Mouse (Mus musculus): ENCODE results near the gene Sipa1l3. TPM values are rescaled to one million over a fixed set of nuclear protein-coding genes. Genes with fewer than 3 reads are reported as not detected.

The Sipa1l3 gene
- polyA plus RNA-seq, 1 experiment: 71.5 TPM

DNA sequence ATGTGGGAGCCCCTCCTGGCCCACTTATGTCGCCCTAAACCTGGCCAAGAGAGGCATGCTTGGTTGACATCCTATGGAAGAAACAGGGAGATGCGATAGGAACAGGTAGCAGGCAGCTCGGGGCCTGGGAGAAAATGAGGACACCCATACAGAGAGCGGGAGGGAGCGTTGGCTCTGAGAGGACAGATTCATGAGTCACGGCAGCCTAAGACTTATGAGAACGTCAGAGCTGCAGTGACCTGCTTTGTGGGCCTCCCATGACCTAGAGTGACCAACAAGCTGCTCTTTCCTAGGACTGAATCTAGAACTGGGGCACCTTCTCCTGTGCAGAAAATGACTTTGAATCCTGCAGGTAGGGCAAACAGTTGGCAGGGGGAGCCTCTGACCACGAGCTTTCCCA lies 92.4 kb downstream of the Sipa1l3 start:
- H3K27ac ChIP-seq (ENCODE audit: control insufficient read depth, insufficient read depth, low read depth, low read length): no peak overlapping the region
- TF ChIP-seq CTCF (IDR thresholded peaks at IDR 0.05; ENCODE audit: control insufficient read depth, insufficient read depth, insufficient replicate concordance, low read depth, low read length): no peak
- TF ChIP-seq POLR2A (IDR thresholded peaks at IDR 0.05; ENCODE audit: control insufficient read depth, low read depth, low read length): no peak
- H3K4me3 ChIP-seq (ENCODE audit: control insufficient read depth, low read depth, low read length): no peak overlapping the region
- H3K4me1 ChIP-seq (ENCODE audit: control insufficient read depth, insufficient read depth, low read length): no peaks in the 10 kb centered on the region; the same call in 1 of the 2 replicates
- no peaks in the 10 kb centered on the region for H3K27me3 ChIP-seq (ENCODE audit: control insufficient read depth, insufficient read depth, low read length)
- H3K36me3 ChIP-seq (ENCODE audit: control insufficient read depth, insufficient read depth, low read length): no peaks in the 10 kb centered on the region

DNA sequence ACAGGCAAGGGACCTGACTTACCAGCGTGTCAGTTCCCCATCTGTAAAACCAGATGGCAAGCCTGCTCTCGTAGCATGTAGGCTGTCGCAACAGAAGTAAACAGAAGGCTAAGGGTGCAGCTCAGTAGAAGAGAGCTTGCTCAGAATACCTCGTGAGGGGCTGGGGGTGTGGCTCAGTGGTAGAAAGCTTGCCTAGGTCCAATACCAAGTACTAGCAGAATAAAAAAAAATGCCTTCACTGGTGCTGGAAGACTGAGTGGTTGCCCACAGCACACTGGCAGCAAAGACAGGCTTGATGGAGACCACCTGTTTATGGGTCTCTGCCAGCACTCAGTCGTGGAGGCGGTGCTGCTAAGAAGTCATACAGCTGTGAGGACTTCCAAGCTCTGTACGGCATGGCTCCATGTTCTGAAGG lies 93.0 kb downstream of the Sipa1l3 start:
- Histone ChIP-seq H3K4me3 (ENCODE audit: control insufficient read depth, low read depth, low read length) (no peak overlapping the region), H3K27ac (ENCODE audit: control insufficient read depth, insufficient read depth, low read depth, low read length) (no peak overlapping the region), H3K4me1 (ENCODE audit: control insufficient read depth, insufficient read depth, low read length) (no peaks in the 10 kb centered on the region; the same call in 1 of the 2 replicates), H3K27me3 (ENCODE audit: control insufficient read depth, insufficient read depth, low read length) (no peaks in the 10 kb centered on the region), H3K36me3 (ENCODE audit: control insufficient read depth, insufficient read depth, low read length) (no peaks in the 10 kb centered on the region)
- TF ChIP-seq POLR2A (IDR thresholded peaks at IDR 0.05; ENCODE audit: control insufficient read depth, low read depth, low read length) (no peak), CTCF (IDR thresholded peaks at IDR 0.05; ENCODE audit: control insufficient read depth, insufficient read depth, insufficient replicate concordance, low read depth, low read length) (no peak)

GRCm38 (mm10) chr7:29424690-29425089 lies 93.8 kb downstream of the Sipa1l3 start:
- Histone ChIP-seq H3K27me3 (ENCODE audit: control insufficient read depth, insufficient read depth, low read length) (no peaks in the 10 kb centered on the region), H3K4me1 (ENCODE audit: control insufficient read depth, insufficient read depth, low read length) (no peaks in the 10 kb centered on the region; the same call in 1 of the 2 replicates), H3K36me3 (ENCODE audit: control insufficient read depth, insufficient read depth, low read length) (no peaks in the 10 kb centered on the region), H3K4me3 (ENCODE audit: control insufficient read depth, low read depth, low read length) (no peak overlapping the region), H3K27ac (ENCODE audit: control insufficient read depth, insufficient read depth, low read depth, low read length) (no peak overlapping the region)
- no peak for TF ChIP-seq CTCF (IDR thresholded peaks at IDR 0.05; ENCODE audit: control insufficient read depth, insufficient read depth, insufficient replicate concordance, low read depth, low read length)
- no peak for TF ChIP-seq POLR2A (IDR thresholded peaks at IDR 0.05; ENCODE audit: control insufficient read depth, low read depth, low read length)

DNA sequence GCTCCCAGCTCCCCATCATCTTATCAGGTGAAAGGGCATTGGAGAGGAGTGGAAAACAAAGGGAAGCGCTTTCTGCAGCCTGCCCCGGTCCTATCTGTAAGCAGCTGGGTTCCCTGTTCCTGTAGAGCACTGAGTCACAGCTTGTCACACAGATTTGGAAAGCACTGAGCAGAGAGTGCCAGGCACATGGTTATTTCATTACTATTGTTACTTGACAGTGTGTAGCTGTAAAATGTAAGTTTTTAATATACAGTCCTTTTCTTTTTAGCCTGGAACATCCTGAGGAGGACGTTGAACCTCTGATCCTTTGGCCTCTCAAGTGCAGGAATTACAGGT lies 96.6 kb downstream of the Sipa1l3 start:
- no peak overlapping the region for H3K27ac ChIP-seq (ENCODE audit: control insufficient read depth, insufficient read depth, low read depth, low read length)

GRCm38 (mm10) chr7:29421240-29421908 lies 97.1 kb downstream of the Sipa1l3 start:
- no peaks in the 10 kb centered on the region for H3K36me3 ChIP-seq (ENCODE audit: control insufficient read depth, insufficient read depth, low read length)
- TF ChIP-seq CTCF (IDR thresholded peaks at IDR 0.05; ENCODE audit: control insufficient read depth, insufficient read depth, insufficient replicate concordance, low read depth, low read length): no peak
- TF ChIP-seq POLR2A (IDR thresholded peaks at IDR 0.05; ENCODE audit: control insufficient read depth, low read depth, low read length): no peak
- H3K27me3 ChIP-seq (ENCODE audit: control insufficient read depth, insufficient read depth, low read length): no peaks in the 10 kb centered on the region
- no peak overlapping the region for H3K4me3 ChIP-seq (ENCODE audit: control insufficient read depth, low read depth, low read length)
- H3K4me1 ChIP-seq (ENCODE audit: control insufficient read depth, insufficient read depth, low read length): no peaks in the 10 kb centered on the region; the same call in 1 of the 2 replicates
- H3K27ac ChIP-seq (ENCODE audit: control insufficient read depth, insufficient read depth, low read depth, low read length): no peak overlapping the region

More for the DNA sequence above, 96.6 kb downstream of the Sipa1l3 start:
- H3K27me3 ChIP-seq (ENCODE audit: control insufficient read depth, insufficient read depth, low read length): no peaks in the 10 kb centered on the region
- no peaks in the 10 kb centered on the region for H3K36me3 ChIP-seq (ENCODE audit: control insufficient read depth, insufficient read depth, low read length)
- TF ChIP-seq CTCF (IDR thresholded peaks at IDR 0.05; ENCODE audit: control insufficient read depth, insufficient read depth, insufficient replicate concordance, low read depth, low read length) (no peak), POLR2A (IDR thresholded peaks at IDR 0.05; ENCODE audit: control insufficient read depth, low read depth, low read length) (no peak)
- no peaks in the 10 kb centered on the region; the same call in 1 of the 2 replicates for H3K4me1 ChIP-seq (ENCODE audit: control insufficient read depth, insufficient read depth, low read length)
- H3K4me3 ChIP-seq (ENCODE audit: control insufficient read depth, low read depth, low read length): no peak overlapping the region

GRCm38 (mm10) chr7:29419836-29420235 lies 98.6 kb downstream of the Sipa1l3 start:
- Histone ChIP-seq H3K36me3 (ENCODE audit: control insufficient read depth, insufficient read depth, low read length) (no peaks in the 10 kb centered on the region), H3K27ac (ENCODE audit: control insufficient read depth, insufficient read depth, low read depth, low read length) (no peak overlapping the region), H3K27me3 (ENCODE audit: control insufficient read depth, insufficient read depth, low read length) (no peaks in the 10 kb centered on the region), H3K4me3 (ENCODE audit: control insufficient read depth, low read depth, low read length) (no peak overlapping the region), H3K4me1 (ENCODE audit: control insufficient read depth, insufficient read depth, low read length) (no peaks in the 10 kb centered on the region)
- TF ChIP-seq CTCF (IDR thresholded peaks at IDR 0.05; ENCODE audit: control insufficient read depth, insufficient read depth, insufficient replicate concordance, low read depth, low read length) (no peak), POLR2A (IDR thresholded peaks at IDR 0.05; ENCODE audit: control insufficient read depth, low read depth, low read length) (no peak)

DNA sequence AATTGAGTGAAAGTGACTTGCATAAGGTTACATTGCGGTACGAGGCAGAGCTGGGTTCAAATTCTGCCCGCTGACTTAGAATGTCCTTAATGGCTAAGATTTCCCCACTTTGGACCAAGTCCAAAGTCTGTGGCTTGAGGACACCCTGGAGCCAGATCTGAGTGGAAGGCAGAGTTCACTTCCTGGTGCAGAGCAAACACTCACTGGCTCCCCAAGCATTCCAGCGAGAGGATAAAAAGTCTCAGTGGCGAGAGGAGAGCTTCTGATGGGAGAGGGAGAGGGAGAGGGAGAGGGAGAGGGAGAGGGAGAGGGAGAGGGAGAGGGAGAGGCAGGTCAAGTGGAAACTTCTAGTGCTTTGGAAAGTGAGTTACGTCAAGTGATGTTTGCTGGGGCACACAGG lies 100.2 kb downstream of the Sipa1l3 start:
- H3K36me3 ChIP-seq (ENCODE audit: control insufficient read depth, insufficient read depth, low read length): no peaks in the 10 kb centered on the region
- no peak overlapping the region for H3K27ac ChIP-seq (ENCODE audit: control insufficient read depth, insufficient read depth, low read depth, low read length)
- no peaks in the 10 kb centered on the region for H3K4me1 ChIP-seq (ENCODE audit: control insufficient read depth, insufficient read depth, low read length)
- no peak overlapping the region for H3K4me3 ChIP-seq (ENCODE audit: control insufficient read depth, low read depth, low read length)
- TF ChIP-seq POLR2A (IDR thresholded peaks at IDR 0.05; ENCODE audit: control insufficient read depth, low read depth, low read length) (no peak), CTCF (IDR thresholded peaks at IDR 0.05; ENCODE audit: control insufficient read depth, insufficient read depth, insufficient replicate concordance, low read depth, low read length) (no peak)
- H3K27me3 ChIP-seq (ENCODE audit: control insufficient read depth, insufficient read depth, low read length): no peaks in the 10 kb centered on the region

Measured in testis, adult 2 months (tissue).